Mouse (Mus musculus): Measurements from ENCODE around the gene Ndufs1. TPM values are rescaled to one million over a fixed set of nuclear protein-coding genes. Genes with fewer than 3 reads are reported as not detected.

The Ndufs1 gene
- 100 to 1,000 TPM; 264 to 289 TPM for total RNA-seq (2021)
- long read RNA-seq, experiment 1, transcript Ndufs1-201 (19 exons, 2,661 nt) = major isoform, 175 of 446 reads
- long read RNA-seq, experiment 1, transcript Ndufs1-203 (19 exons, 2,590 nt) = minor isoform, 105 of 446 reads
- long read RNA-seq, experiment 1, partial matches to known transcripts = 24 of 446 reads
- long read RNA-seq, experiment 1, other reads (novel, unspliced or antisense) = 138 of 446 reads
- long read RNA-seq, experiment 2, transcript Ndufs1-203 (19 exons, 2,590 nt) = minor isoform, 25 of 117 reads
- long read RNA-seq, experiment 2, transcript Ndufs1-201 (19 exons, 2,661 nt) = major isoform, 50 of 117 reads
- long read RNA-seq, experiment 2, partial matches to known transcripts = 7 of 117 reads
- long read RNA-seq, experiment 2, other reads (novel, unspliced or antisense) = 34 of 117 reads

GRCm38 (mm10) chr1:63176604-63177421 lies at the start of gene Ndufs1, which contains the start of gene Eef1b2:
TSS of gene Ndufs1 (minus strand) at chr1:63176833.
TSS of gene Eef1b2 (plus strand) at chr1:63176825.
- DNase-seq = peak; percentile 97 to 98

- no peak for DNase-seq
Measured at GRCm38 (mm10) chr1:63225890-63226289, 49.3 kb upstream of the Ndufs1 start.

DNA sequence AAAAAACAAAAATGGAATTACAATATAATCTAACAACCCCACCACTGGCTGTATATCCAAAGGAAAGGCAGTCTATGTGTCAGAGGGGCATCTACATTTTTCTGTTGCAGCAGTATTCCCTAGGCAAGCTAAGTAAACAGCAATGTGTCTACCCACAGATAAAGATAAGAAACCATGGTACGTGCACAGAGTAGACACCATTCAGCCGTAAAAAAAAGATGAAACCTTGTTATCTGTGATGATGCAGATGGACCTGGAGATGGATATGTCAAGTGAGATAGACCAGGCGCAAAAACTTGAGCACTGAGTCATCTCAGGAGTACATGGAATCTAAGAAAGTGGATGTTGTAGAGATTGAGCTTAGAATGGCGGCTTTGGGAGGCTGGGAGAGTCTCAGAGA lies 48.4 kb upstream of the Ndufs1 start:
- DNase-seq = no peak

DNA sequence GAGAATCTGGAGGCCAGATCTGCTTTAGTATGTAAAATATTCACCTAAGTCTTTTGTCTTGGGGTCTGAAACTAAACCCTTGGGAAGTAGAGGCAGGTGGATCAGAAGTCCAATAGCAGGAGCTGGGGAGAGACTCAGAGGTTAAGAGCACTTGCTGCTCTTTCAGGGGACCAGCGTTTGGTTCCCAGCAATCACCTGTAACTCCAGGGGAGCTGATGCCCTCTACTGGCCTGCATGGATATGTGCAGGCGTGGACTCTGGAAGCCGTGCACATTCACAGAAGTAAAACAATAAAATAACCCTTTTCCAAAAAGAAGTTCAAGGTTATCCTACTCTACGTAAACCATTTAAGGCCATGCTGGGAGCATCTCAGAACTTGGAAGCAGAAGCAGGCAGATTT lies 42.6 kb upstream of the Ndufs1 start:
- DNase-seq = no peak

DNA sequence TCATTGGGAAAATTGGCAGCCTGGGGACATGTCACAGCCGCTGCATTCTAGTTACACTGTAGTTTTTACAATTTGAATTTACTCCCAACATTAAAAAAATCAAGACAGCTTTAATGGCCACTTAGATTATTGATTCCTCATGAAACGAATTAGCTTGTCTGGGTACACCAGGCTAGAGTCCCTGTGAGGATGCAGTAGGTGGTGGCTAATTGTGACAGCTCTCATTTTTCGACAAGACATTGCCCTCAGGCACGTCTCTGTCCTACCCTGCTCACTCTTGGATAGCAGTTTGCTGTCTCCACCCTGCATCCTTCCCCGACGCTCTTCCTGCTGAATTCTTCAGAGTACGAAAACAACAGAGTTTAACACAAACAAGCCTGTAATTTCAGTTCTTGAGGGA lies 38.0 kb upstream of the Ndufs1 start:
- no peak for DNase-seq

GRCm38 (mm10) chr1:63214271-63214558 lies 37.6 kb upstream of the Ndufs1 start, which contains the start of gene Gpr1:
TSS of gene Gpr1 (minus strand) at chr1:63214543.
- DNase-seq = no peak

GRCm38 (mm10) chr1:63213478-63214270 lies 37.0 kb upstream of the Ndufs1 start:
- no peak for DNase-seq

DNA sequence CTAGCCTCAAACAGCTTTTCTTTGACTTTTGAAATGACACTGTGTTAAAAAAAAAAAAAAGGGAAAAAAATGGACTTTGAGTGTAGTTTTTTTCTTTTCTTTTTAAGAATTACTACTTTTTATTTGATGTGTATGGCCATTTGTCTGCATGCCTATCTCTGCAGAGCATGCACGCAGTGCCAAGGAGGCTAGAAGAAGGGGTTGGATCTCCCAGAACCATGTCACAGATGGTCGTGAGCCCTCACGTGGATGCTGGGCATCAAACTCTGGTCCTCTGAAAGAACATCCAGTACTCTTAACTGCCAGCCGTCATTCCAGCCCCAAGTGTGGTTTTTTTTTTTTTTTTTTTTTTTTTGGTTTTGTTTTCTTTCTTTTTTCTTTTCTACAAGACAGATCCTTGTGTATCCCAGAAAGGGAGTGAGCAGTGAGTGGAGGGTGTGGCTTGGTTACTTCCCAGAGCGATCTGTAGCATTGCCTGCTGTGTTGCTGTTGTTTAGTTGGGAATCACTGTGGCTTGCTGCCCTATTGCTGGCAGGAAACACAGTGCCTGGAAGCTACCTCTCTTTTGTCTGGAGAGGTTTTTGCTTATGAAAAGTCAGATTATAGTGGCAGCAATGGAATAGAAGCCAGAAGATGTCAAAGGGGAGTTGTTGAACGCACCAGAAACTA lies 33.4 kb upstream of the Ndufs1 start:
- no peak for DNase-seq

- no peak for DNase-seq
Measured at GRCm38 (mm10) chr1:63207607-63208006, 31.0 kb upstream of the Ndufs1 start.

DNA sequence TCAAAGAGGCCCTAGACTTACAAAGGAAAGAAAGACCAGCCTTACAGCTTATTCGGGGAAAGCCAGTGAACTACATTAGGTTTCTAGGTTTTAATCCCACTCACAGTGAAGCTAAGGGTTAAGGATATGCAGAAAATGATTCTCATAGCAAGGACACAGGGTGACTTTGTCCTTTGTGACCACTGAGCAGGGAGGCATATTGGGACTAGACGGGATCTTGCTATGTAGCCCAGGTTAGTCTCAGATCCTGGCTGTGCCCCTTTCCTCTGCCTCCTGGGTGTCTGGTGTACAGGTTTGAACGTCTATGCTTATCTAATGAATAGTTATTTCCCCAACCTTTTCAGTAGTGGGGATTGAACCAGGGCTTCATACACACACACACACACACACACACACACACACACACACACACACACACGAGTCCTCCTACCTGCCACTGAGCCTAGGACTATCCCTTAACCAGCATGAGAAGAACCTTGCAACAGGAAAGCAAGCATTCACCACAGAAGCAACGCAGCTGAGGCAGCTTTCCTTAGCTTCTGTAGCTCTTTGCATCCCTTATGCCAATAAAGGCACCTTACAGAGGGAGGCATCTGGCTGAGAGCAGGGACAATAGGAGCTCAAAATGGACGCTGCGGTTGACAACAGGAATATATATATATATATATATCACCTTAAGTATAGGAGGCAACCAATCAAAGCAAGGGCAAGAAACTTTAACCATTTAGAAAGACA lies 28.2 kb upstream of the Ndufs1 start:
- DNase-seq = no peak

GRCm38 (mm10) chr1:63203950-63204659 lies 27.5 kb upstream of the Ndufs1 start:
- DNase-seq = peak in 1 of 2 experiments; percentile 14

GRCm38 (mm10) chr1:63203471-63203870 lies 26.8 kb upstream of the Ndufs1 start:
- no peak for DNase-seq

GRCm38 (mm10) chr1:63201672-63202071 lies 25.0 kb upstream of the Ndufs1 start:
- no peak for DNase-seq

DNA sequence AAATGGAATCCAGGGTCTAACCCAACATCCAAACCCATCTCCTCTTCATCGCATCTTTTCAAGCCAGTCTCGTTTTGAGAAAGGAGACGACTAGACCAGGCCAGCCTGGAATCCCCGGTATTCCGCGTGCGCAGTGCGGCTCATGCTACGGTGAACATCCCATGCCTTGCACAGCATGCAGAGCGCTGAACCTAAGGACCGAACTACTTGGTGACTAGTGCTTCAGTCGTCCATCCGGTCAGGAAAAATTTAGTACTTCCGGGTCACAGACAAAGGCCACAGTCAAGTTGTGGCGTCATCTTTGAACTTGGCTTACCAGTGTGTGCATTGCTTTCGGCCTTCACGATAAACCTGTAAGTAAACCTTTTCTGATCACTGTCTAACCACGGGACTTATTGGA lies 23.7 kb upstream of the Ndufs1 start:
- no peak for DNase-seq

- no peak for DNase-seq
Measured at GRCm38 (mm10) chr1:63199387-63199786, 22.8 kb upstream of the Ndufs1 start.

DNA sequence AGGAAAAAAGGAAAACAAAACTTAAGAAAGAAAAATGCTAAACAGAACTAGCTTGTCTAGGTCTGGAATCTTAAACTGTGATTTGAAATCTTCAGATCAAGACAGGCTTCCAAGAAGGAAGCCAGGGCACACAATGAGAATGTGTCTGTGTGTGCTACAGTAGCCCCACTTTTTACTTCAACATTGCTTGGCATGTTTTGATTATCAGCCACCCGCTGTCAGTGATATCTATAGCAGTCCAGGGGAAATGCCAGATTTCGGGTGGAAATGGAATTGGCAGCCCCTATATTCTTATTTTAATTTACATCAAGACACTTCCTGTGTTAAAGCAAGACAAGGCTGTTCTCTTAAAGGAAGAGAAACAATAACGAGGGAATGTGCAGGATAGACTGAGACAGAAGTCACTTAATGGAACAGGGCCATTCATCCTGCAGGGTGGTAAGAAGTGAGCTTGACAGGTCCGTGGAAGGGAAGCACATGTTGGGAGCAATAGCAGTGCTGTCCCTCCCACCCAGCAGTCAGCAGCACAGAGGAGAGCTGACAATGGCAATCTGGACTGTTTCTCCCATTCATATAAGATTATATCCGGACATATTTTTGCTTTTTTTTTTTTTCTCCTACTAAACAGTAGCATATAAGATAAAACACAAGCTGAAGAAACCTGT lies 19.3 kb upstream of the Ndufs1 start:
- no peak for DNase-seq

GRCm38 (mm10) chr1:63192306-63193065 lies 15.9 kb upstream of the Ndufs1 start:
- no peak for DNase-seq

DNA sequence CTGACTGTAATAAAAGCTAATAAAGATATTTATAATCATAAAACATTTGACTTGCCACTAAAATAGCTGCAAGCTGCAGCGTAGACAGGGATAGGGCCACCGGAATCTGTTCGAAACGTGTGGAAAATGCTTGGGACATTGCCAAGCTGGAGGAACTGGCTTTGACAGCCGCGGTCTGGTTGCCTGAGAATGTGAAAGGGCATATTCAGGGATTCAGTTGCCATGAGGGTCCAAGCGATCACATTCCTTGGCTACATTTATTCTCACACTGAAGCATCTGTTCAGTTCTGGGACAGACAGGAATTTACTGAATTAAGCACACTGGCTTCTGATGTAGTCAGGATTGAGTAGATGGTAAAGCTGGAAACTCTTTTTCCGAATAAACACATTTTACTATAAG lies 14.2 kb upstream of the Ndufs1 start:
- DNase-seq = peak in 1 of 2 experiments; percentile 18

- DNase-seq = peak in 1 of 2 experiments; percentile 21
Measured at GRCm38 (mm10) chr1:63188536-63188935, 11.9 kb upstream of the Ndufs1 start.
